Mouse (Mus musculus) lung, embryonic 15.5 days (tissue): ENCODE results near the gene Rcan2. TPM values are rescaled to one million over a fixed set of nuclear protein-coding genes. Genes with fewer than 3 reads are reported as not detected.

Source experiments
- ATAC-seq: fragments of 200-750 bp; cut with Nextera tagmentation; 2 replicates; pipeline ENCODE4 v1.8.0; 2017; ENCODE audit warnings: moderate number of reproducible peaks, borderline replicate concordance; ENCODE audit not compliant: low FRiP score, low TSS enrichment; ENCODE audit errors: extremely low read depth
- H3K27ac ChIP-seq: fragments of 300-500 bp; sonication (generic); 2 replicates; pipeline ENCODE4 v1.5.1; 2015; ENCODE audit warnings: moderate library complexity, mild to moderate bottlenecking, inconsistent platforms
- H3K27me3 ChIP-seq: fragments of 300-500 bp; sonication (generic); 2 replicates; pipeline ENCODE4 v1.6.1; 2015; ENCODE audit warnings: inconsistent platforms
- H3K36me3 ChIP-seq: fragments of 300-500 bp; sonication (generic); 2 replicates; pipeline ENCODE4 v1.6.1; 2015; ENCODE audit warnings: inconsistent platforms
- H3K4me1 ChIP-seq: fragments of 300-500 bp; sonication (generic); 2 replicates; pipeline ENCODE4 v1.6.1; 2015; ENCODE audit warnings: inconsistent platforms
- H3K4me2 ChIP-seq: fragments of 300-500 bp; sonication (generic); 2 replicates; pipeline ENCODE4 v1.6.1; 2015; ENCODE audit warnings: inconsistent platforms, mild to moderate bottlenecking, moderate library complexity
- H3K4me3 ChIP-seq: fragments of 300-500 bp; sonication (generic); 2 replicates; pipeline ENCODE4 v1.5.1; 2015; ENCODE audit warnings: mild to moderate bottlenecking, inconsistent platforms
- H3K9ac ChIP-seq: fragments of 300-500 bp; sonication (generic); 2 replicates; pipeline ENCODE4 v1.6.1; 2015; ENCODE audit warnings: inconsistent platforms
- H3K9me3 ChIP-seq: fragments of 300-500 bp; sonication (generic); 2 replicates; pipeline ENCODE4 v1.6.1; 2016; ENCODE audit warnings: inconsistent platforms
- WGBS: fragments of 180-500 bp; shearing (Covaris S2); methylation state at CpG from one replicate; pipeline ENCODE4 v1.1.7; 2015; 5-methylcytosine and 5-hydroxymethylcytosine counted together
- polyA plus RNA-seq: library from polyadenylated mRNA; unstranded; fragments of >200 nt; fragmentation: Nextera tagmentation; extraction: Ambion mirVana; gene quantifications from 2 replicates; pipeline ENCODE4 v1.2.1, GENCODE M21; 2015

Gene Rcan2
- polyA plus RNA-seq, 1 experiment from 2014 or later, result 6.4 TPM

DNA sequence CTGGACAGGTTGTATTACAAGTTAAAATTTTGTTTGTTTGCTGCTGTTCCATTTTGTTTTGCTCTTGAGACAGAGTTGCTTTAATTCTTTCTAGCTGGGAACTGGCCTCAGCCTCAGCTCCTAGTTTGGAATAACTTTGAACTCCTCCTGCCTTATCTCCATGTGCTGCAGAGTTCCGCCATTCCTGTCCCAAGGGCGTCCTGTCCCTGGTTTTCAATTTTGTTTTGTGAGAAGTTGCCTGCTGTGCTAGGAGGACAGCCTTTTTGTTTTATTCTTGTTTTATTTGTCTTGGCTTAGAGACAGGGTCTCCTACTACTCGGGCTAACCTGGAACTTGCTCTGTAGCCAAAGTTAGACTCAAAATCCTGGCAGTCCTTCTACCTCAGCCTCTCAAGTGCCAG is 26.1 kb downstream of the Rcan2 start:
- no peak overlapping the region for H3K4me2 ChIP-seq
- no peak for ATAC-seq
- 65% methylated on average over 3 of the region's 3 CpGs for WGBS
- H3K27me3 ChIP-seq, result no peaks in the 10 kb centered on the region
- no peak overlapping the region for H3K4me3 ChIP-seq
- no peaks in the 10 kb centered on the region for H3K36me3 ChIP-seq
- H3K27ac ChIP-seq, result no peak overlapping the region
- H3K9ac ChIP-seq, result no peak overlapping the region
- H3K4me1 ChIP-seq, result no peaks in the 10 kb centered on the region
- no peaks in the 10 kb centered on the region for H3K9me3 ChIP-seq

- no peak overlapping the region for H3K4me2 ChIP-seq
- H3K4me1 ChIP-seq, result no peaks in the 10 kb centered on the region
- H3K4me3 ChIP-seq, result no peak overlapping the region
- no peak for ATAC-seq
- no peak overlapping the region for H3K9ac ChIP-seq
- 67% methylated on average over 15 of the region's 15 CpGs for WGBS
- H3K27me3 ChIP-seq, result no peaks in the 10 kb centered on the region
- no peak overlapping the region for H3K27ac ChIP-seq
- H3K36me3 ChIP-seq, result no peaks in the 10 kb centered on the region
- no peaks in the 10 kb centered on the region for H3K9me3 ChIP-seq
These were observed 31.4 kb downstream of the Rcan2 start for GRCm38 (mm10) chr17:43832401-43833124.

GRCm38 (mm10) chr17:43840208-43840607 is 39.1 kb downstream of the Rcan2 start:
- 77% methylated on average over 9 of the region's 9 CpGs for WGBS
- no peaks in the 10 kb centered on the region for H3K36me3 ChIP-seq

DNA sequence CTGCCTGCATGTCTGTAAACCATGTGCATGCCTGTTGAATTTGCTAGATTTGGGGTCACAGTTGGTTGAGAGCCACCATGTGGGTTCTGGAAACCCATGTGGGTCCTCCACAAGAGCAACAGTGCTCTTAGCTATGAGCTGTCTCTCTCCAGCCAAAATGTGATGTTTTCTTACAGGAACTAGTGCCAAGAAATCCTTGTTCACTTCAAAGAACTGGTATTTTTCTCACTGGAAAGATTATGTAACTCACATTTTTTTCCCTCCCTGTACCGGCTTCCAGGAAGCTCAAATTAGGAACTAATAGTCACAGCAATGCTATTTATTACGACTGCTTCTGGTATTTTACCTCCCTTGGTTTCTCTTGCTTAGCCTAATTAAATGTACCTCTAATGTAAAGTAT is 45.6 kb downstream of the Rcan2 start:
- Histone ChIP-seq H3K4me1 (peaks cover 6% of the 10 kb centered on the region), H3K27ac (no peak overlapping the region), H3K4me3 (no peak overlapping the region), H3K27me3 (no peaks in the 10 kb centered on the region), H3K36me3 (no peaks in the 10 kb centered on the region), H3K4me2 (no peak overlapping the region), H3K9ac (no peak overlapping the region), H3K9me3 (no peaks in the 10 kb centered on the region)
- no peak for ATAC-seq
- 36% methylated on average over 2 of the region's 2 CpGs for WGBS

More at GRCm38 (mm10) chr17:43840208-43840607, 39.1 kb downstream of the Rcan2 start:
- Histone ChIP-seq H3K4me1 (no peaks in the 10 kb centered on the region), H3K9me3 (no peaks in the 10 kb centered on the region), H3K27ac (no peak overlapping the region), H3K4me3 (no peak overlapping the region), H3K27me3 (no peaks in the 10 kb centered on the region), H3K9ac (no peak overlapping the region), H3K4me2 (no peak overlapping the region)
- ATAC-seq, result no peak

- no peaks in the 10 kb centered on the region for H3K9me3 ChIP-seq
- H3K4me2 ChIP-seq, result no peak overlapping the region
- H3K27ac ChIP-seq, result no peak overlapping the region
- no peak for ATAC-seq
- H3K36me3 ChIP-seq, result no peaks in the 10 kb centered on the region
- no peak overlapping the region for H3K9ac ChIP-seq
- H3K27me3 ChIP-seq, result no peaks in the 10 kb centered on the region
- peaks cover 6% of the 10 kb centered on the region for H3K4me1 ChIP-seq
- WGBS, result 35% methylated on average over 3 of the region's 3 CpGs
- H3K4me3 ChIP-seq, result no peak overlapping the region
These were observed 47.8 kb downstream of the Rcan2 start for GRCm38 (mm10) chr17:43848903-43849302.

DNA sequence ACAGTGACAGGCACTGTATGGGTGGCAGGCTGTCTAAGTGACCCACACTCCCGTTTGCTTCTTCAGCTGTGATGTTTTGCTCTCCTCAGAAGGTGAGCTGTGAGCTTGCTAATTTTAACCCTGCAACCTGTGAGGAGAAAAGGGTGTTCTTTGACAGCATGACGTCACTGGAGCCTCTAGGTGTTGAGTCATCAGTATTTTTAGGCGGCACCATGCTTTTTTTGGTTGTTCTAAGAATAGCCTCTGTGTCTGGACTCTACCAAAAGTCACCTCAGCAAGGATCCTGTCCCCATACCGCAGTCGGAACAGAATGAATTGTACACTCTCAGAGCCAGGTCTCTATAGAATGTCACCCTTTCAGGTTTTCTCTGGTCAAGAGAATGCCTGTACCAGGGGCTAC is 54.0 kb downstream of the Rcan2 start:
- WGBS, result 67% methylated on average over 5 of the region's 5 CpGs
- Histone ChIP-seq H3K4me1 (no peaks in the 10 kb centered on the region), H3K4me2 (no peak overlapping the region), H3K27me3 (no peaks in the 10 kb centered on the region), H3K36me3 (no peaks in the 10 kb centered on the region), H3K4me3 (no peak overlapping the region), H3K9me3 (no peaks in the 10 kb centered on the region), H3K9ac (no peak overlapping the region), H3K27ac (no peak overlapping the region)
- ATAC-seq, result no peak

GRCm38 (mm10) chr17:43856081-43856480 is 54.9 kb downstream of the Rcan2 start:
- Histone ChIP-seq H3K27me3 (no peaks in the 10 kb centered on the region), H3K9me3 (no peaks in the 10 kb centered on the region), H3K27ac (no peak overlapping the region), H3K4me1 (no peaks in the 10 kb centered on the region), H3K36me3 (no peaks in the 10 kb centered on the region), H3K4me2 (no peak overlapping the region), H3K9ac (no peak overlapping the region), H3K4me3 (no peak overlapping the region)
- no peak for ATAC-seq
- WGBS, result 49% methylated on average over 4 of the region's 4 CpGs

- WGBS, result 87% methylated on average over 9 of the region's 9 CpGs
- Histone ChIP-seq H3K27ac (no peak overlapping the region), H3K27me3 (no peaks in the 10 kb centered on the region), H3K4me3 (no peak overlapping the region), H3K9me3 (no peaks in the 10 kb centered on the region), H3K4me2 (no peak overlapping the region), H3K36me3 (no peaks in the 10 kb centered on the region), H3K9ac (no peak overlapping the region), H3K4me1 (no peaks in the 10 kb centered on the region)
- ATAC-seq, result no peak
These were observed 67.7 kb downstream of the Rcan2 start for GRCm38 (mm10) chr17:43868808-43869207.

DNA sequence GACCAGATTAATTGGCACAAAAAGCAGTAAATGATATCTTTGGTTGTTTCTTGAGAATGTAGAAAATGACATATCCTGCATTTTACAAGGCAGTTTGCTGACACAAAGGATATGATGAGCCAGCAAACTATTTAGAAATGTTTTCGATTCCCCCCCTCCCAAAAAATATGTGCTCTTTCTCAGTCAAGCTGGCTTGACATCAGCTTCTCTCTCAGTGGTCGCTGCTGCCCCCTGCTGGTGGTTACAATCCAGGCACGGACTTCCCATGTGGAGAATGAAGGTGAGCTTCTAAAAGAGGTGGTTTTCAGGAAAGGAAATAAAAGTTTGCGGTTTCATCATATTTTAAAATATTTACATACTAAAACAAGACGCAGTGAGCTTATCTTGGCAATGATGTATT is 68.5 kb downstream of the Rcan2 start:
- Histone ChIP-seq H3K27ac (no peak overlapping the region), H3K4me2 (no peak overlapping the region), H3K4me3 (no peak overlapping the region), H3K4me1 (no peaks in the 10 kb centered on the region), H3K27me3 (no peaks in the 10 kb centered on the region), H3K9me3 (no peaks in the 10 kb centered on the region), H3K36me3 (no peaks in the 10 kb centered on the region), H3K9ac (no peak overlapping the region)
- no peak for ATAC-seq
- 9% methylated on average over 5 of the region's 5 CpGs for WGBS

DNA sequence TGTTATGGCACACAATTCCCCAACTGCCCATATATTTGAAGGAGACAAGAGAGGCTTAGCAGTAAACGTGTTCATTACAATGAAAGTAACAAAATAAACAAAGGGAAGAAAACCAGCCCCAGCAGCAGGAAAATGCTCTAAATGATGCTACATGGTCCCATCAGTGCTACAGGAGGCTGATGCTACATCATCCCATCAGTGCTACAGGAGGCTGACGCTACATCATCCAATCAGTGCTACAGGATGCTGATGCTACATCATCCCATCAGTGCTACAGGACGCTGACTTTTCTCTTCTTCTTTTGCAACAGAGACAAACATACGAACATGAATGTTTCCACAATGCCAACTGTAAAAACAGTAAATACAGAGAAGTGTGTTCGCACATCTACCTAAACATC is 73.3 kb downstream of the Rcan2 start:
- Histone ChIP-seq H3K9ac (no peak overlapping the region), H3K4me1 (no peaks in the 10 kb centered on the region), H3K4me3 (no peak overlapping the region), H3K27ac (no peak overlapping the region), H3K4me2 (no peak overlapping the region), H3K27me3 (no peaks in the 10 kb centered on the region), H3K36me3 (no peaks in the 10 kb centered on the region), H3K9me3 (no peaks in the 10 kb centered on the region)
- 80% methylated on average over 5 of the region's 5 CpGs for WGBS
- ATAC-seq, result no peak

GRCm38 (mm10) chr17:43877425-43877824 is 76.3 kb downstream of the Rcan2 start:
- Histone ChIP-seq H3K4me3 (no peak overlapping the region), H3K9me3 (no peaks in the 10 kb centered on the region), H3K27ac (no peak overlapping the region), H3K4me1 (no peaks in the 10 kb centered on the region), H3K9ac (no peak overlapping the region), H3K27me3 (no peaks in the 10 kb centered on the region), H3K36me3 (no peaks in the 10 kb centered on the region), H3K4me2 (no peak overlapping the region)
- WGBS, result 32% methylated on average over 2 of the region's 2 CpGs
- no peak for ATAC-seq

DNA sequence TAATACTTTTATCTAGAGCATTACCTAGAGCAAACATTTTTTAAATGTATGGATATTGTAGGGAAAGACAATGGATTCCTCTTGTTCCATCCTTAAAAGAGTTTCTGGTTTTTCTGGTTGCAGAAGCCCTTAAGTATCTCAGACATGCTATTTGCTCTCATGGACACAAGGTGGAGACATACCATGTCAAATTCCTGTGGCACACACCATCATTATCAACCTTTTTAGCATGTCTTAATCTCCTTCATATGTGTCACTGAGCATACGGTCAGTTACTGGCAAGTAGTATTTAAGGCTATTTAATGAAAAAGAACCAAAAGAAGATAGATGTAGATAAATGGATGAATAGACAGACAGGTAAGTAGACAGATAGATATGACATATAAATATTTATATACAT is 81.9 kb downstream of the Rcan2 start:
- Histone ChIP-seq H3K36me3 (no peaks in the 10 kb centered on the region), H3K4me3 (no peak overlapping the region), H3K27ac (no peak overlapping the region), H3K27me3 (no peaks in the 10 kb centered on the region), H3K9ac (no peak overlapping the region), H3K4me1 (no peaks in the 10 kb centered on the region), H3K9me3 (no peaks in the 10 kb centered on the region), H3K4me2 (no peak overlapping the region)
- 5% methylated on average over 1 of the region's 1 CpGs for WGBS
- no peak for ATAC-seq

GRCm38 (mm10) chr17:43886262-43886661 is 85.1 kb downstream of the Rcan2 start:
- 62% methylated on average over 7 of the region's 7 CpGs for WGBS
- ATAC-seq, result no peak

More at GRCm38 (mm10) chr17:43886262-43886661, 85.1 kb downstream of the Rcan2 start:
- H3K4me3 ChIP-seq, result no peak overlapping the region
- no peaks in the 10 kb centered on the region for H3K9me3 ChIP-seq
- no peaks in the 10 kb centered on the region for H3K4me1 ChIP-seq
- H3K27ac ChIP-seq, result no peak overlapping the region
- no peaks in the 10 kb centered on the region for H3K27me3 ChIP-seq
- no peak overlapping the region for H3K4me2 ChIP-seq
- H3K36me3 ChIP-seq, result no peaks in the 10 kb centered on the region
- H3K9ac ChIP-seq, result no peak overlapping the region
